Mouse (Mus musculus): ENCODE data around the gene Acot4.
"Not testable (repeated sequence)": the region's sequence is repeated elsewhere in the genome, so short reads cannot be mapped to it uniquely, and the experiment has no call there.

DNA sequence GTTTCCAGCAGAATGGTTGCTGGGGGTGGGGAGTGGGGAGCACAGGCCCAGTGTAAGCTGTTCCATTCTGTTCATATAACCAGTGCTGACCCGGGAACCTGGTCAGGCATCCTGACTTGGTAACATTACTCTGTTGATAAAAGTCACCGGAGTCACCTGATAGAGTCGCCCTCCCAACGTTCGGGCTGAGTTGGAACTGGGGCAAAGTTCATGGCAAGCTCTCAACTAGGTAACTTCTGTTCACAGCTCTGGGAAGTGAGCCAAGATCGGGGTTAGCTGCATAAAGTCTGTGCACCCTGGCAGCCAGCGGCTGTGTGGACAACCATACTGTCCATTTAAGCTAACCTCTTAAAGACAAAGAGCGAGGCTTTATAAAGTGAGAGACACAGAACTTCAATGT, 38.9 kb upstream of the Acot4 start:
- not testable (repeated sequence) for TF ChIP-seq EP300 (IDR thresholded peaks at IDR 0.05; ENCODE audit: insufficient read depth, low read depth, low read length); CTCF (IDR thresholded peaks at IDR 0.05; ENCODE audit: low read depth, low read length); POLR2A (IDR thresholded peaks at IDR 0.05; ENCODE audit: insufficient read depth, low read length)

Measured in ES-Bruce4 (cell line).